Mouse (Mus musculus) kidney, postnatal 0 days (tissue): Measurements from ENCODE around the gene Ephx4. TPM values are rescaled to one million over a fixed set of nuclear protein-coding genes. Genes with fewer than 3 reads are reported as not detected.
A peak's percentile ranks its signal among the peaks of the same experiment; 100 is the strongest.

Source experiments
- ATAC-seq: fragments of 200-750 bp; cut with Nextera tagmentation; replicated peaks from 2 replicates; pipeline ENCODE4 v1.8.0; 2017; ENCODE audit warnings: low read depth, moderate number of reproducible peaks, moderate TSS enrichment, moderate library complexity; ENCODE audit not compliant: low FRiP score
- DNase-seq: peaks from one replicate; pipeline ENCODE4 v3.0.0-alpha.2; 2016; ENCODE audit warnings: low spot score
- H3K27ac ChIP-seq: fragments of 300-500 bp; sonication (generic); 2 replicates; pipeline ENCODE4 v1.5.1; 2014; ENCODE audit warnings: mild to moderate bottlenecking
- H3K27me3 ChIP-seq: fragments of 300-500 bp; sonication (generic); 2 replicates; pipeline ENCODE4 v1.6.1; 2014; ENCODE audit warnings: low read length, mixed read lengths; ENCODE audit not compliant: insufficient read depth
- H3K36me3 ChIP-seq: fragments of 300-500 bp; sonication (generic); 2 replicates; pipeline ENCODE4 v1.6.1; 2014; ENCODE audit warnings: low read length, mixed read lengths; ENCODE audit not compliant: insufficient read depth
- H3K4me1 ChIP-seq: fragments of 300-500 bp; sonication (generic); replicated peaks from 2 replicates; pipeline ENCODE4 v1.6.1; 2014; ENCODE audit warnings: antibody characterized with exemption, low read length, mixed read lengths; ENCODE audit not compliant: insufficient read depth
- H3K4me2 ChIP-seq: fragments of 300-500 bp; sonication (generic); 2 replicates; pipeline ENCODE4 v1.6.1; 2014; ENCODE audit warnings: mild to moderate bottlenecking, low read length, moderate library complexity, mixed read lengths
- H3K4me3 ChIP-seq: fragments of 300-500 bp; sonication (generic); replicated peaks from 2 replicates; pipeline ENCODE4 v1.5.1; 2014; ENCODE audit warnings: low read depth, low read length
- H3K9ac ChIP-seq: fragments of 300-500 bp; sonication (generic); 2 replicates; pipeline ENCODE4 v1.6.1; 2014; ENCODE audit warnings: low read depth, low read length
- H3K9me3 ChIP-seq: fragments of 300-500 bp; sonication (generic); replicated peaks from 2 replicates; pipeline ENCODE4 v1.6.1; 2016; ENCODE audit warnings: low read length, inconsistent platforms, mixed read lengths
- CTCF ChIP-seq: IDR thresholded peaks from 2 replicates; pipeline ENCODE4 v1.5.1; 2016; ENCODE audit warnings: antibody characterized with exemption, low read depth, mild to moderate bottlenecking, moderate library complexity
- WGBS: fragments of 180-500 bp; shearing (Covaris S2); extraction: QIAGEN DNeasy Blood & Tissue Kit; methylation state at CpG from one replicate; pipeline ENCODE4 v1.1.7; 2014; 5-methylcytosine and 5-hydroxymethylcytosine counted together
- polyA plus RNA-seq: library from polyadenylated mRNA; unstranded; fragments of >200 nt; fragmentation: Nextera tagmentation; extraction: Ambion mirVana; gene quantifications from 2 replicates; pipeline ENCODE4 v1.2.1, GENCODE M21; 2015

The Ephx4 gene
- 1.5 and 1.8 TPM in 2 replicates for polyA plus RNA-seq

DNA sequence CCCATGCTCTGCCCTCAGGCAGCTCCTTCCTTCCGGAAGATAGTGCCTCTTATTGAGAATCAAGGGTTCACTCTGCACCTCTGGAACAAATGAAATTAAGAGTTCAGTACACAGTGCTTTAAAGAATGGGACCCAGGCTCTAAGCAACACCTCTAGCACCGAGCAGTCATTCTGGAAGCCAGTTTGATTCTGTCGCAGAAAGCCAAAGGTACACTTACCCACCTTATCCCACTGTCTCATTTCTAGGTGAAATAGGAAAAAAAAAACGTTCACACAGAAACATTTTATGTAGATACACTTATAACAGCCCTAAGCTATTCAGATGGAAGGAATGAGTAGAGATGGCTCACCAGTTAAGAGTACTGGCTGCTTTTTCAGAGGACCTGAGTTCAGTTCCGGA lies at the start of gene Ephx4:
Ephx4 (plus strand) TSS at position 301 of the 400 bp plus-strand sequence.
- H3K4me2 ChIP-seq, result peak within 1 kb of the TSS; percentile 97
- 12% methylated on average over 5 of the region's 5 CpGs for WGBS
- no peak for TF ChIP-seq CTCF
- no peaks in the 10 kb centered on the region for H3K4me1 ChIP-seq
- H3K9me3 ChIP-seq, result no peaks in the 10 kb centered on the region
- peak within 1 kb of the TSS; percentile 67 for H3K9ac ChIP-seq
- no peaks in the 10 kb centered on the region for H3K36me3 ChIP-seq
- no peak for ATAC-seq
- no peak within 1 kb of the TSS for H3K27ac ChIP-seq
- DNase-seq, result no peak
- peaks cover 4% of the 10 kb centered on the region; the same call in 1 of the 2 replicates for H3K27me3 ChIP-seq
- H3K4me3 ChIP-seq, result peak within 1 kb of the TSS; percentile 54

DNA sequence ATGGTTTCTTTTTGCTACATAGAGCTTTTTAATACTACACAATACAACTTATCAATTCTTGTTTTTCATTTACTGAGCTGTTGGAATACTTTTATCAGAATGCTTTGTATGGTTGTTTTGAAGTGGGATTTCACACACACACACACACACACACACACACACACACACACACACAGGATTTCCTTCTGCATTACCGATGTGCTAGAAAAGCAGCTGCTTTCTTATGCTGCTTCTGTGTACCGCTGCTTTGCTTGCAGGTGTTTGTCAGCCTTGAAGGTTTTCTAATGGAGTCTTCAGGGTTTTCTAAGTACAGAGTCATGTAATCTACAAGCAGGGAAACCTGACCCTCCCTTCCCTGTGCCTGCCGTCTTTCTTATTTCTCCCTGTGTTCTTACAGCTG lies 48.6 kb upstream of the Ephx4 start:
- Histone ChIP-seq H3K4me3 (no peak overlapping the region), H3K9me3 (no peaks in the 10 kb centered on the region), H3K4me1 (no peaks in the 10 kb centered on the region), H3K9ac (no peak overlapping the region), H3K27ac (no peak overlapping the region), H3K4me2 (no peak overlapping the region), H3K36me3 (no peaks in the 10 kb centered on the region), H3K27me3 (no peaks in the 10 kb centered on the region)
- ATAC-seq (no peak), DNase-seq (no peak)
- WGBS, result 38% methylated on average over 3 of the region's 3 CpGs
- TF ChIP-seq CTCF, result no peak

DNA sequence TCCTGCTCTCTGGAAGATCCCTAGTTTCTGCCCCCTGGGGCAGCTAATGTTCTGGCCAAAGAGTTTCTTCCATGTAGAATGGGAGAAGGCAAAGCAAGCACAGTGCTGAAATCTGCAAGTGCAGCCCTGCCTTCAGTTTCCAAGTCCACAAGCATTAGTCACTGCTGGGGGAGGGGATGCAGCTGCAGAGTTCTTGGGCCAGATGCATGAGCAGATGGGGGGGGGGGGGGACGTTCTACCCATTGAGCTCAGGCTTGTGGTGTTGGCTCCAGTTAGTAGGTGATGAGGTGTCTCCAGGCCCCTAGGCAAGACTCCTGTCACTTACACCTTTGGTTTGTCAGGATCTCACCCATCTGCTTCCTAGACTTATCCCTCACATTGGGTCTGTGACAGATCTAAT lies 46.7 kb upstream of the Ephx4 start:
- Histone ChIP-seq H3K4me1 (no peaks in the 10 kb centered on the region), H3K4me2 (no peak overlapping the region), H3K36me3 (no peaks in the 10 kb centered on the region), H3K9ac (no peak overlapping the region), H3K27ac (no peak overlapping the region), H3K9me3 (no peaks in the 10 kb centered on the region), H3K4me3 (no peak overlapping the region), H3K27me3 (no peaks in the 10 kb centered on the region)
- 40% methylated on average over 1 of the region's 1 CpGs for WGBS
- ATAC-seq (no peak), DNase-seq (no peak)
- no peak for TF ChIP-seq CTCF

DNA sequence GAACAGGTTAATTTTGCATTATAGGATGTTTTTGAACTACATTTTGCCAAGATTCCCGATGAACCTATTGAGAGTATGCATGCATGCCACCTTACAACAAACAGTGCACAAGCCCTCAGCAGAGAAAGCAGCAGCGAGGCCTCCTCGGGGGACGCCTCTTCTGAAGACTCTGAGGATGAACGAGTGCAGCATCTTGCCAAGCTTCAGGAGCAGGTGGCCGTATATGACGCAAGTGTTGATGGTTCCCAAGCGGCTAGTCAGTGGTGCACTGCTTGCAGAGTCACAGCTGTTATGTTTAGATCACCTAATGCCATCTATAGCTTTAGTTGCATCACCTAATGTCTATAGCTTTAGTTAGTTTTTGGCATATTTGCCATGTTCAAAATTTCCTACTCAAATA lies 44.8 kb upstream of the Ephx4 start:
- WGBS, result 87% methylated on average over 8 of the region's 8 CpGs
- Histone ChIP-seq H3K27me3 (no peaks in the 10 kb centered on the region), H3K4me2 (no peak overlapping the region), H3K9me3 (no peaks in the 10 kb centered on the region), H3K4me3 (no peak overlapping the region), H3K27ac (no peak overlapping the region), H3K36me3 (no peaks in the 10 kb centered on the region), H3K9ac (no peak overlapping the region), H3K4me1 (no peaks in the 10 kb centered on the region)
- ATAC-seq, result no peak
- no peak for TF ChIP-seq CTCF
- no peak for DNase-seq

DNA sequence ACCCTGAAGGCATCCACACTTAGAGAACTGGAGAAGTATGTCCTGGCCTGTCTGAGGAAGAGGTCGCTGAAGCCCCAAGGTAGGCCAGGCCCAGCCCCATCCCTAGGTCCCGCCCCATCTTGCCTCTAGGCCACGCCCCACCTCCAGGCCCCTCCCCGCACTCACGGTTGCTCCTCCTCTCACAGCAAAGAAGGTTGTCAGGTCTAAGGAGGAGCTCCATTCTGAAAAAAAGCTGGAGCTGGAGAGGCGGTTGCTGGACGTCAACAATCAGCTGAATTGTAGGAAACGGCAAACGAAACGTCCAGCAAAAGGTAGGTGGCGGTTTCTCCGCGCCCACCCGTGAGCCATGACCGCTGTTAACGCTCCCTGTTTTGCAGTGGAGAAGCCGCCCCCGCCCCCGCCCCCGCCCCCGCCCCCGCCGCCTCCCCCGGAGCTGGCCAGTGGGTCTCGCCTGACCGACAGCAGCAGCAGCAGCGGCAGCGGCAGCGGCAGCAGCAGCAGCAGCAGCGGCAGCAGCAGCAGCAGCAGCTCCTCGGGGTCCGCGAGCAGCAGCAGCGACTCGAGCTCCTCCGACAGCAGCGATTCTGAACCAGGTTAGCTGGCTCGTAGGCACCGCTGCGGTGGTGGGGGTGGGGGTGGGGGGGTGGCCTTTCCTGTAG lies 43.0 kb upstream of the Ephx4 start:
- H3K9ac ChIP-seq, result peak overlapping the region; percentile 70
- DNase-seq (peak; percentile 97), ATAC-seq (peak; percentile 99)
- no peak for TF ChIP-seq CTCF
- H3K9me3 ChIP-seq, result no peaks in the 10 kb centered on the region
- peak overlapping the region; percentile 57 for H3K4me3 ChIP-seq
- under 1% methylated on average over 40 of the region's 40 CpGs for WGBS
- no peaks in the 10 kb centered on the region for H3K36me3 ChIP-seq
- peak overlapping the region; percentile 59 for H3K4me2 ChIP-seq
- H3K27ac ChIP-seq, result peak overlapping the region; percentile 77
- no peaks in the 10 kb centered on the region for H3K4me1 ChIP-seq
- no peaks in the 10 kb centered on the region for H3K27me3 ChIP-seq

DNA sequence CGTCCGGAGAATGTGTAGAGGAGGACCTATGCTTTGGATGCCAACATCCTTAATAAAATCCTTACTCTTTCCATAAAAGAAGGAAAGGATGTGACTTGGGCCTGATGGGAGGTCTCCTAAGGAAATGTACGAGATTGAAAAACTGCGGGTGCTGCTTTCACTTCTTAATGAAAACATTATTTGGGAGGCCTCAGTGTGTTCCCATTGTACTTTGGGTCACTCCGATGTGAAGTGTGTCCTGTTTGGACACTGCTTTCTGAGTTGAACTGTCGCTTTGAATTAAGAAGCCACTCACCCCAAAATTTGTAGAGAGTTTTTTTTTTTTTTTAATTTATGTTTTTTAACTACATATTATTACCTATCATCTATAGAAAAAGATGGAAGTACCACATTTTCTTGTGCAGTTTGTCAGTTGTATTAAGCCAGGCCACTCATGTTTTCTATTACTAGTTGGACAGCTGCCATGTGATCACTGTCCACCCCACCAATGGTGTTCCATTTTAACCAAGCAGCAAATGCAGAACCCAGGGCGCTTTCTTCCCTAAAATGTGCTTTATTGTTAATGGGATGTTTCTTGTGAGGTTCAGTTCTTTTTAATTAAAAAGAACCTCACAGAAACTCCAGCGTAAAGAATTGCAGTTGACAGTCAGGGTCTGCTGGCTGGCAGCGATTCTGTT lies 42.3 kb upstream of the Ephx4 start:
- ATAC-seq (no peak), DNase-seq (peak; percentile 37)
- H3K27me3 ChIP-seq, result no peaks in the 10 kb centered on the region
- 19% methylated on average over 9 of the region's 9 CpGs for WGBS
- peak overlapping the region; percentile 70 for H3K9ac ChIP-seq
- peak overlapping the region; percentile 57 for H3K4me3 ChIP-seq
- H3K9me3 ChIP-seq, result no peaks in the 10 kb centered on the region
- no peaks in the 10 kb centered on the region for H3K4me1 ChIP-seq
- H3K4me2 ChIP-seq, result peak overlapping the region; percentile 59
- TF ChIP-seq CTCF, result no peak
- no peaks in the 10 kb centered on the region for H3K36me3 ChIP-seq
- peak overlapping the region; percentile 77 for H3K27ac ChIP-seq
